Mouse (Mus musculus) gastrocnemius, postnatal 25 days (tissue): Measurements from ENCODE around the gene Gm45808. TPM values are rescaled to one million over a fixed set of nuclear protein-coding genes. Genes with fewer than 3 reads are reported as not detected.

Experiments used
- DNase-seq: peaks from one replicate; pipeline ENCODE4 v3.0.0; 2022
- microRNA-seq, 2 experiments: library from miRNA; unstranded; fragments of <30 nt; microRNA quantifications; one replicate each; pipeline ENCODE4 v1.2.0; 2021; ENCODE audit warnings: borderline replicate concordance in 2 of 2
- total RNA-seq, 2 experiments: library from RNA; stranded (reverse); gene quantifications; 1 replicate in 1 of 2; 2 replicates in 1 of 2; pipeline ENCODE4 v1.2.3; 2021

Gene Gm45808
- total RNA-seq, 2 experiments from 2014 or later: 4.3 to 10.0 TPM

DNA sequence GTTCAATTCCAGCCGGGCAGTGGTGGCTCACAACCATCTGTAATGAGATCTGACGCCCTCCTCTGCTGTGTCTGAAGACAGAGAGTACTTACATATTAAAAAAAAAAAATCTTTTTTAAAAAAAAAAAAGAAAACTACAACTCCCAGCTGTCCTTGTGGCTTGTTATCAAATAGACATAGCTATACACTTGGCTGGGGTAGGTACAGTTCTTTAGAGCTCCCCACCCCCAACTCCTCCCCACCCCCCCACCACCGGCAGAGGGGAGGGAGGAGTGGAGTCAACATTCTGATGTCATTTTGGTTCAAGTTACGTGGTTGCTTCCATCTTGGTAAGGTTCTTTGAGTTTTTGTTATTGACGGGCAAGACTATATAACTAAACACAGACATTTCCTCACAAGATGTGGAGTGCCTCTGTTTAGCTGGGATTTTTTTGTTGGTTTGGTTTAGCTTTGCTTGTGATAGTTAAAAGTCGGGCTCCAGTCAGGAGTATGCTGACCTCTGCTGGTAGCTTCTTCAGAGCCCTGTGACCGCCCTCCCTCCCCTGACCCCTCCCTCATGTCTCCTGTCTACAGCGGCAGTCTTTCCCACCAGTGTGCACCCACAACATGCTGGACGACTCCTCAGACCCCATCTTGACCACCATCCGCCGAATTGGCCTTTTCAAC lies 39.2 kb downstream of the Gm45808 start:
- DNase-seq: no peak

DNA sequence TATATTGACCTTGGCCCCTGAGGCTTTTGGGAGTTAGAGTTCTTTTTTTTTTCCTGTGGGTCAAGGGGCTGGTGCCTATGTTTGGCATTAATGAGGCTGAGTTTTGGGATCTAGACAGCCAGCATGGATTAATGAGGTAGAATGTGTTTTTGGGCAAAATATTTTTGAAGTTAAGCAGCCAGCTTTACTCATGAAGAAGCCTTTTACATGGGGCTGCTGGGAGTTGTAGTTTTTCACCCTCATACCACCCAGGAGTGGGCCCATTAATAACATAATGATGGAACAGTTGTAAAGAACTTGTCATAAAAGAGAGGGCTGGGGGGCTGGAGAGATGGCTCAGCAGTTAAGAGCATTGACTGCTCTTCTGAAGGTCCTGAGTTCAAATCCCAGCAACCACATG lies 40.0 kb downstream of the Gm45808 start:
- DNase-seq: no peak

DNA sequence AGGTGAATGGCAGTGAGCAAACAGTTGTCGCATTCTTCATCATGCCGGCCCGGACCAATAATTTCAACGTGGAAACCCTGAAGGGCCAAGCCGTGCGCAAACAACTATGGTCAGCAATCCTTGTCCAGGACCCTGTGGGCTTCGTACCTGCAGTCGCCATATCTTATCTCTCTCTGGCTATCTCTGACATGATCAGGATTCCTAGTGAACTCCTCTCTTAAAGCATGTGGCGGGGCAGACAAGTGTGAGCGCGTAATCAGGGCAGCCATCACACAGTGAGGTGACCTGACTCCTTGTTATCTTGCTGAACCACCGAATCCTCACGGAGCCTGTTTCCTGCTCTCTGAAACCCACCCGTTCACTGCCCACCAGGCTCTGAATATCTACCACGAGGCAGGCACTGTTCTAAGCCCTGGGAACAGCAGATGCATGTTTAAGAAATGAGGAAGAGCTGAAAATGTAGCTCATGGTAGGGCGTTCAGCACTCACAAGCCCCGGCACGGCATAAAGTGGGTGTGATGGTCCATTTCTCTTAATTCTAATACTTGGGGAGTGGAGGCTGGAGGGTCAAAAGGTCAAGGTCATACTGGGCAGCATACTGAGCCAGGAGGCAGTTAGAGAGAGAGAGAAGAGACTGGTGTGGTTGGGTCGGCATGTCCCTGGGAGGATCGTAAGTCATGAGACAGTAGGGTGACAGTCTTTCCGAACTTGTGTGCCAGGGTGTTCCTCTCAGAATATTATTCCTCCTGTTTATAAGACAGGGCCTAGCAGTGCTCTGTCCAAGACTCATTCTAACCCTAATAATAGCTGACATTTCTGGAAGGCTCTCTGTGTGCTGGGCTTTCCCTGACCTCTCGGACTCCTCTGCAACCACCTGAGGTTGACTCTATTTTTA lies 42.8 kb downstream of the Gm45808 start:
- peak; percentile 54 for DNase-seq

DNA sequence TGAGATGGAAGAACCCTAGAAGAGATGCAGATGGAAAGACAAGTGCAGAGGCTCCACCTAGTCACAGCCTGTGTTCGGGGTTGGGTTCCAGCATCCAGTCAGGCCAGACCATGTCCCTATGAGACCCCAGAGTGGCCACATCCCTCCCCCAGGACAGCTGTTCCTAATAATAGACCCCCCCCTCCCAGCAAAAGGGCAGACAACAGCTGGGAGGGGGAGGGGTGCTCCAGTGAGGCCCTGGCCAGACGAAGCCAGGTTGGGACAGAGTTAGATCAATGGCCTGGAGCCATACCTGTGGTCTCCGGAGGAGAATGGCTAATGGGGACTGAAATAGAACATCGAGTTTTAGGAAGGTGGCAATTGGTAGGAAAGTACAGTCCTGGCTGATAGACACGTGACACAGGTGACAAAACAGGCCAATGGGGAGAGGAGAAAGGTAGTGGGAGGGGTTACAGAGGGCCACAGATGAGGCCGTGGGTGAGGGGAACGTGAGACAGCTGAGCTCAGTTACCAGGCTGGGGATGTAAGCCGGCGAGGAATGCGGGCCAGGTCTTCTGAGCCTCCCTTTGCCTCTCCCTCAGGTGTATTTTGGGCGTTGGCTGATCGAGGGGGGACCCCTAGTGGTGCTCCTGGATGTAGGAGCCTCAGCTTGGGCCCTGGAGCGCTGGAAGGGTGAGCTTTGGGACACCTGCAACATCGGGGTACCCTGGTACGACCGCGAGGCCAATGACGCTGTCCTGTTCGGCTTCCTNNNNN lies 48.9 kb downstream of the Gm45808 start, which contains the start of gene Ruvbl2:
TSS of gene Ruvbl2 (minus strand) at position 576 of the 756 bp plus-strand sequence.
- peak; percentile 81 for DNase-seq

DNA sequence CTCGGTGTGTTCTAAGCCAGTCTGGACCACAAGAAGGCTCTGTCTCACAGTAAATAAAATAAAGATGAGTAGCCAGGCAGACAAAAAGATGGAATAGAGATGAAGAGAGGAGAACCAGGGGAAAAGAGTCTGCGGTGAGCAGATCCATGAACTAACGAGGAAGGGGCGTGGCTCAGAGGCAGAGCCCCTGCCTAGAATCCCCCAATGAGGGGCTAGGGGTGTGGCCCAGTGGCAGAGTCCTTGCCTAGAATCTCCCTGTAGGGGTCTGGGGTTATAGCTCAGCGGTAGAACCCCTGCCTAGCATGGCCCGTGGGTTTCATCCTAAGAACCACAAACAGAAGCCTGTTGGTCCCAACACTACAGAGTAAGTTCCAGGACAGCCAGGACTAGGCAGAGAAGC lies 49.6 kb downstream of the Gm45808 start:
- DNase-seq: no peak

DNA sequence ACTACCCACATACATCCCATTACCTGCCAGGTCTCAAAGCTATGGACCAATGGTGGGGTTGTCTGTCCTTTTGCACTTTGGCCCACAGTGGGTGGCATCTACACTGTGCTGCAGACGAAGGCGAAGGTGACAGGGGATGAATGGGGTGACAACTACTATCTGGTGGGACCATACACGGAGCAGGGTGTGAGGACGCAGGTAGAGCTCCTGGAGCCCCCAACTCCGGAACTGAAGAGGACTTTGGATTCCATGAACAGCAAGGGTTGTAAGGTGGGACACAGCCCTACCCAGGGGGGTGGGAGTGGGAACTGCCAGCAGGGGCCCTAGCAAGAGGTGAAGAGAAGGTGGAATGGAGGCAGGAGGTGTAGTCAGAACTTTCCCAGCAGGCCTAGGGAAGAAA lies 50.2 kb downstream of the Gm45808 start:
- DNase-seq: no peak

DNA sequence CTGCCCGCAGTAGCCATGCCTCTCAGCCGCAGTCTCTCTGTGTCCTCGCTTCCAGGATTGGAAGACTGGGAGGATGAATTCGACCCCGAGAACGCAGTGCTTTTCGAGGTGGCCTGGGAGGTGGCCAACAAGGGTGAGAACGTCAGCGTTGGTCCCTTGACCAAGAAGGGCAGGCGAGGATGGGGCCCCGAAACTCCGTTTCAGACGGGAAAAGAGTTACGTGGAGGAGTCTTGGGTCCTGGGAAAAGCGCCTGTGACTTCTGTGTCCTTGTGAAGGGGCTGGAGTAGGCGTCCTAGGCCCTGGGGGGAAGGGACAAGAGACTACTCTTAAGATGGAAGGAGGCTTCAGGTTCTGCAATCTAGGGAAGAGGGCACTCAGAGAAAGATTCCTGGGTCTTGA lies 51.6 kb downstream of the Gm45808 start:
- DNase-seq: no peak

DNA sequence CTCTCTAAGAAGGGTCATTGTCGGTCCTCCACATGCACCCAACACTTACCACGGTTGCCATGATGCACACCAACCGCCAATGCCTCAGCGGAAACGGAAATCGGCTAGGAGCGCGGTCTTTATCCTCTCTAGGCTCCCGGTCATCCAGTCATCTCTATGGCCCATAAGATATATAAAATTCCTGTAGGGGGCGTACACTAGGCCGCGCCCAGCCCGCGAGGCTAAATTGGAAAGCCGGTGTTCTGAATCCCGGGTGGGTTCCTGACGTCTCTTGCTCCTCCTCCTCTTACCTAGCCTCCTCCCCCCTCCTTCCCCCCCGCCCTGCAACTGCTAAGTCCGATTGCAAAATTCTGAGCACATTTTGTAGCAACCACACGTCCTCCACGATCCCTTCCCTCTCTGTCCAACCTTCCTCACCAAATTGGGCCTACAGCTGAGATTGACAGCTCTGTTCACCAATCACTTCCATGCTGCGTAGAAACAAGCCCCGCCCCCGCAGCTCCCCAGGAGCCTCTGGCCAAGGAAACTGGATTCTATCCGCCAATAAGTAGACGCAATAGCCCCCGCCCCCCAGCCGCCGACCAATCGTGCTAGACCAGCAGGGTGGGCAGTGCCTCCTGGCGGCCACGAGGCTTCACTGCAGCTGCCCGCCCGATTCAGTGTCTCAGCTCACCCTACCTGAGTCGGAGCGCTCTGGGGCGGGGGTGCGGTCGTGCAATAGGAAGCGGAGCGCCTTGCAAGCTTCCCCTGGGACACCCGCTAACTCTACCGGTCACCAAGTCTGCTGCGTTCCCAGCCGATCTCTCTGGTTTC lies 52.2 kb downstream of the Gm45808 start, which contains the start of gene Gys1:
TSS of gene Gys1 (plus strand) at position 642 of the 813 bp plus-strand sequence.
- DNase-seq: peak; percentile 100

DNA sequence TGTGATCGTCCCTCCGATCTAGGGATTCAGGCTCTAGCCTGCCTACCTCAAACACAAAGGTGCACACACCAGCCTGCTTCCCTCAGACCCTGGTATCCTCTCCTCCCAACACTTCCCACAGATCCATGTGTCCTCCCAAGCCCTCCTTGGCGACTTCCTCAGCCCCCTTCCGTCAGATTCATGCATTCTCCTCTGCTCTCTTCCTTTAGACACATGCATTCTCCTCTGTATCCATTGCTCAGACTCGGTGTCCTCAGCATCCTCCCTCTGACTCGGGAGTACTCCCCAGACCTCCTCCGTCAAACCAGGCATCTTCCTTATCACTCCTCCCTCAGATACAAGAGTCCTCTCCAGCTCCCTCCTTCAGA lies 52.8 kb downstream of the Gm45808 start:
- no peak for DNase-seq

DNA sequence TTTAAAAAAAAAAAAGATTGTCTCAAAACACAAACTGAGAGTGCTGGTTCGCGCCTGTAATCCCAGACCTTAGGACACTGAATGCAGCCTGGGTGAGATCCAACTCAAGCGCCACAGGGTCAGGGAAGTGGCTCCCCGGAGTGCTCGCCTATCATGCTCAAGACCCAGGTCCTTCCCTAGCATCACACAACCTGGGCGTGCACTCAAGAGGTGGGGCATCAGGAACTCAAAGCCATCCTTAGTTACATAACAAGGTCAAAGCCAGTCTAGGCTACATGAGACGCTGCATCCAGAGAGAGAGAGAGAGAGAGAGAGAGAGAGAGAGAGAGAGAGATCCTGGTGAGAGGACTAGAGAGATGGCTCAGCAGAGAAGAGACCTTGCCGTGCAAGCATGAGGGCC lies 60.1 kb downstream of the Gm45808 start:
- peak; percentile 43 for DNase-seq

DNA sequence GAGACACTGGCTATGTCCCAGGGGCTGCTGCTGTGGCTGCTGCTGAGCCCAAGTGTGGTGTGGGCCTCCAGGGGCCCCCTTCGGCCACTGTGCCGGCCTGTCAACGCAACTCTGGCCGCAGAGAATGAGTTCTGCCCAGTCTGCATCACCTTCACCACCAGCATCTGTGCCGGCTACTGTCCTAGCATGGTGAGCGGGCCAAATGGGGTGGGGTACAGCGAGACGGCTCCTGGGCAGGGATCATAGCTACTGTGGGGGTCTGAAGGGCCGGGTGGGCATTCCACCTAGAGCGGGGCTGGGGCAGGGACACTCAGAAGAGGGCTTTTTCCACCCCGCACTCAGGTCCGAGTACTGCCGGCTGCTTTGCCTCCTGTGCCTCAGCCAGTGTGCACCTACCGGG lies 65.4 kb downstream of the Gm45808 start:
- DNase-seq: no peak

DNA sequence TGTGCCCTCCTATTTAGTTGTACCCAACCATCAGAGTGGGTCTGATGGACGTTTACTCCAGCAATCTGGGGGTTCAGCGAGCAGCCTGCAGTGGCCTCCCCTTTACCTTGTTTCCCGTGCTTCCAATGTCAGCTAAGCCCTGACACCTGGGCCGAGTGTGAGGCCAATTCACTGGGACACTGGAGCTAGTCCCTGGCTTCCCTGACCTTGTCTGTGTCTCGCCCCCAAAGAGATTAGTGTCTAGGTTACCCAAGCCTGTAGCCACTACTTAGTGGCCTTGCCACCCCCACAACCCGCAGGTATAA lies 66.0 kb downstream of the Gm45808 start, which contains the start of gene Lhb:
TSS of gene Lhb (plus strand) at position 206 of the 305 bp plus-strand sequence.
- DNase-seq: no peak

DNA sequence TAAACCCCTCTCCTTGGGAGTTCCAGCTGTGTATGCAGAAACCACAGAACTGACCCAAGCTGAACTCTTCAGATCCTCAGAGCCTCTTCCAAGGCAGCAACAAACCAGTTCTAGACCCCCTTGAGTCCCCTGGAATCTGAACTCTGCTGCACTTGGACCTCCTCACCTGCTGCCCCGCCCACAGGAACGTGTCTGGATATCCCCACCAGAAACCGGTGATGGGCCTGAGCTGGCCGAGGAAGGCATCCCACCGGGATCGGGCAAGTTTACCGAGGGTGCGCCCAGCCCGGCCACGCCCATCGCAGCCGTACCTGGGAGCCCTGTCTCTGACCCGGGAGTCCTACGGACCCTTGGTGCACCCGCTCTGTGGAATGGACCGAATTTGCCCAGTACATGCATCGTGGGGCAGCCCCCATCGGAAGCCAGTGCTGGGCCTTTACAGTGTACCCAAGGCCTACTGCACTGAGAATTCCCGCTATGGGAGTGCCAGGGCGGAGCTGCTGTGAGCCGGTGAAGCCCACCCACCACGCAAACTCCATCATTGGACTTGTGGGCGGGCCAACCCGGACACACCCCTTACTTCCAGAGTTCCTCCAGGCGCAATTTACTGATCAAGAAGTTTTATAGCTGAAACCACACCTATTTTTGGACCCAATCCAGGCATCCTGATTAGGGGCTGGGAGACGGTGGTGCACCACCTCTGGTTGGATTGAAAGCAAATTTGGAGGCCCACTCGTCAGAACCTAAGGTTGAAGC lies 66.6 kb downstream of the Gm45808 start:
- no peak for DNase-seq

DNA sequence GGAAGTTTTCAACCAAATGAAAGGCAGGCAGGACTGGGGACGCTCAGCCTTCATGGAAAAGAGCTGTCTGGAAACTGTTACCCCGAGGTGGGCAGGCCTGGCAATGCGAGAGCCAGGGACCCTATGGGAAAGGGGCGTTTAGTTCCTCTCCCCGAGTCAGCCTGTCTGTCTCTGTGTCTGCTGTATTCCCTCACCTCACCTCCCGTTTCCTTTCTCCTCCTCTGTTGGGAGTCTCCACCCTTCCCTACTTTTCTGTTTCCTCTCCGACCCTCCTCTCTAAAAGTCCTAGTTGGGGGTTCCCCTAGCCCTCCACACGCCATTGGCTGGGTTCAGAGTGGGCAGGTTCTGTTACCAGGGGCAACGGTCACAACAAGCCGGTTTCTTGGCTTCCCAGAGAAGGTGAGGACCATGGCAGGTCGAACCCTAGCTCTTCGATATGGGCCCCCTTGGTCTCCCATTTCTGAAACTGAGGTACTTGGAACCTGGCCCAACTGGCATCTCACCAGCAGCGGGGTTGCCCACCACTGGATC lies 68.6 kb downstream of the Gm45808 start:
- DNase-seq: no peak

Small RNA genes lying within 50 kb of the gene (microRNA-seq; reads per million reads assigned to microRNA genes)
- gene Gm22133: 0 to 0.26 reads per million in 2 experiments

Other genes starting within 250 kb of the Gm45808 start
- gene Cd37, start 247.7 kb downstream of the Gm45808 start, total RNA-seq: 1 to 10 TPM; 1.3 to 2.0 TPM
- gene Slc6a16, start 245.7 kb downstream of the Gm45808 start, total RNA-seq: not detected
- not detected for gene Slc6a21, start 209.3 kb downstream of the Gm45808 start, total RNA-seq
- gene Trpm4, start 153.0 kb downstream of the Gm45808 start, total RNA-seq: 10 to 100 TPM; 17.0 to 18.3 TPM
- 100 to 1,000 TPM; 812 to 910 TPM for gene Hrc, start 151.5 kb downstream of the Gm45808 start, total RNA-seq
- gene Ppfia3, start 119.8 kb downstream of the Gm45808 start, total RNA-seq: under 1 TPM; 0.18 to 0.38 TPM
- gene Lin7b, start 116.2 kb downstream of the Gm45808 start, total RNA-seq: under 1 TPM in 1 of 2 experiments, not detected in 1; 0.67 TPM
- gene Snrnp70, start 91.1 kb downstream of the Gm45808 start, total RNA-seq: 10 to 100 TPM; 76.1 to 78.0 TPM
- gene Kcna7, start 81.2 kb downstream of the Gm45808 start, total RNA-seq: 100 to 1,000 TPM in 1 of 2 experiments, 10 to 100 TPM in 1; 73.7 to 107 TPM
- gene Ntf5, start 73.1 kb downstream of the Gm45808 start, total RNA-seq: 1 to 10 TPM; 3.9 to 6.6 TPM
- 1 to 10 TPM in 1 of 2 experiments, not detected in 1; 1.6 TPM for gene Lhb, start 66.0 kb downstream of the Gm45808 start, total RNA-seq
- gene Gys1, start 52.0 kb downstream of the Gm45808 start, total RNA-seq: 100 to 1,000 TPM; 243 to 327 TPM
- 10 to 100 TPM; 23.3 to 23.8 TPM for gene Ruvbl2, start 48.7 kb downstream of the Gm45808 start, total RNA-seq
- gene Ftl1, start 26.9 kb downstream of the Gm45808 start, total RNA-seq: 100 to 1,000 TPM; 125 to 149 TPM
- 10 to 100 TPM; 15.6 to 16.9 TPM for gene Bax, start 19.9 kb downstream of the Gm45808 start, total RNA-seq
- gene Tulp2, start 4.9 kb downstream of the Gm45808 start, total RNA-seq: not detected
- 10 to 100 TPM; 12.3 to 12.6 TPM for gene Dhdh, start 2.0 kb upstream of the Gm45808 start, total RNA-seq
- 10 to 100 TPM; 60.8 to 73.2 TPM for gene Nucb1, start 23.6 kb upstream of the Gm45808 start, total RNA-seq
- 10 to 100 TPM; 13.8 to 19.2 TPM for gene Ppp1r15a, start 39.5 kb upstream of the Gm45808 start, total RNA-seq
- 1 to 10 TPM; 7.5 to 8.5 TPM for gene Plekha4, start 39.5 kb upstream of the Gm45808 start, total RNA-seq
- 1 to 10 TPM in 1 of 2 experiments, under 1 TPM in 1; 0.99 to 1.2 TPM for gene Hsd17b14, start 68.1 kb upstream of the Gm45808 start, total RNA-seq
- 10 to 100 TPM; 56.3 to 63.9 TPM for gene Bcat2, start 83.3 kb upstream of the Gm45808 start, total RNA-seq
- not detected for gene Fgf21, start 128.7 kb upstream of the Gm45808 start, total RNA-seq
- not detected for gene Fut1, start 130.5 kb upstream of the Gm45808 start, total RNA-seq
- gene Izumo1, start 135.0 kb upstream of the Gm45808 start, total RNA-seq: not detected
- gene Rasip1, start 140.7 kb upstream of the Gm45808 start, total RNA-seq: 1 to 10 TPM; 6.1 to 8.5 TPM
- 10 to 100 TPM; 39.0 to 46.1 TPM for gene Mamstr, start 153.2 kb upstream of the Gm45808 start, total RNA-seq
- under 1 TPM; 0.19 to 0.61 TPM for gene Fut2, start 179.6 kb upstream of the Gm45808 start, total RNA-seq
- gene Ntn5, start 197.2 kb upstream of the Gm45808 start, total RNA-seq: under 1 TPM; 0.38 to 0.75 TPM
- gene Sec1, start 207.6 kb upstream of the Gm45808 start, total RNA-seq: under 1 TPM in 1 of 2 experiments, not detected in 1; 0.16 TPM
- gene Car11, start 213.0 kb upstream of the Gm45808 start, total RNA-seq: 10 to 100 TPM in 1 of 2 experiments, 1 to 10 TPM in 1; 4.9 to 11.2 TPM
- gene Dbp, start 218.3 kb upstream of the Gm45808 start, total RNA-seq: 100 to 1,000 TPM in 1 of 2 experiments, 10 to 100 TPM in 1; 14.3 to 121 TPM
- 100 to 1,000 TPM; 433 to 449 TPM for gene Rpl18, start 228.6 kb upstream of the Gm45808 start, total RNA-seq
- 10 to 100 TPM in 1 of 2 experiments, 1 to 10 TPM in 1; 8.5 to 12.7 TPM for gene Sphk2, start 231.2 kb upstream of the Gm45808 start, total RNA-seq
- under 1 TPM; 0.13 to 0.29 TPM for gene Fam83e, start 234.4 kb upstream of the Gm45808 start, total RNA-seq
- gene Spaca4, start 239.0 kb upstream of the Gm45808 start, total RNA-seq: not detected